Mouse (Mus musculus): ENCODE measurements at regions not wholly inside any gene's neighbourhood (a gene's known extent, or its start where the extent isn't known, plus 50 kb on each side); places are given as distances from the start of the nearest gene placed in this dataset.

DNA sequence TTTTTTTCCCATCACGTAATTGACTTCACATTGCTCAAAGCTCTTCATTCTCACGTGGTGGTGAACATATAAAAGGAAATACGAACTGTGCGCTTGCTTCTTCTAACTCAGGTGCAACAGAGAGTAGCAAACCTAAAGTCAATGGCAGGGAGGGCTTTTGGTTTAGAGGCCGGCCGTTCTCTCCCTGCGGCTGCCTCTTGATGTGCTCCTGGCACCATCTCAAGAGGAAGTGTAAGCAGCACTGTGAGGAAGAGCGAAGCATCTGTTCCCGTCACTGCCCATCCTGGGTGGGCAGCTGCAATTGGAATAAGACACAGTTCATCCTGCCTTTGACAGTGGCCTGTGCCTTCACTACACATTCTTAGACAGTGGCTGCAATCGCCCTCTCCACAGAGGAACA, 204.0 kb downstream of the Gm11361 start:
- no peak for TF ChIP-seq POLR2A (IDR thresholded peaks at IDR 0.05; ENCODE audit: borderline replicate concordance, insufficient read depth, low read length)
- TF ChIP-seq CTCF (IDR thresholded peaks at IDR 0.05; ENCODE audit: borderline replicate concordance, insufficient read depth, low read depth, low read length): no peak
